Mouse (Mus musculus): ENCODE results near the gene Acot8. TPM values are rescaled to one million over a fixed set of nuclear protein-coding genes. Genes with fewer than 3 reads are reported as not detected.

The Acot8 gene
- 18.5 and 39.5 TPM in 2 replicates for total RNA-seq (2014; rRNA removed)
- 19.4 and 20.2 TPM in 2 replicates for polyA plus RNA-seq (2015; fragmentation: Nextera tagmentation; extraction: Ambion mirVana)

- 0 out of 2 replicates have a peak, but pooled peaks have one; percentile 5 for TF ChIP-seq CTCF (IDR thresholded peaks at IDR 0.05; ENCODE audit: low read depth)
- Histone ChIP-seq H3K4me3 (ENCODE audit: low read length) (peak within 1 kb of the TSS; percentile 80), H3K36me3 (ENCODE audit: insufficient read depth, low read length) (peaks cover 12% of the 10 kb centered on the region; the same call in 1 of the 2 replicates), H3K4me1 (ENCODE audit: insufficient read depth, low read length) (peaks cover 4% of the 10 kb centered on the region; the same call in 1 of the 2 replicates), H3K9ac (replicated peaks; ENCODE audit: low read length) (peak within 1 kb of the TSS; percentile 74), H3K27me3 (ENCODE audit: insufficient read depth, low read length) (no peaks in the 10 kb centered on the region), H3K4me2 (ENCODE audit: low read depth, low read length) (peak within 1 kb of the TSS; percentile 89), H3K27ac (peak within 1 kb of the TSS; percentile 90), H3K9me3 (ENCODE audit: low read length) (no peaks in the 10 kb centered on the region)
- ATAC-seq (peak; percentile 97), DNase-seq (ENCODE audit: low spot score) (peak; percentile 99)
- WGBS, result under 1% methylated on average over 47 of the region's 47 CpGs
Observed at GRCm38 (mm10) chr2:164804533-164805331, at the start of gene Acot8, which contains the start of gene Zswim3. TSS of gene Acot8 (minus strand) at chr2:164804882. TSS of gene Zswim3 (plus strand) at chr2:164805098.

- no peak for DNase-seq (ENCODE audit: low spot score)
- WGBS, result 93% methylated on average over 8 of the region's 8 CpGs
Observed at GRCm38 (mm10) chr2:164850061-164850460, 45.4 kb upstream of the Acot8 start.

GRCm38 (mm10) chr2:164845782-164846181, 41.1 kb upstream of the Acot8 start:
- Histone ChIP-seq H3K4me1 (ENCODE audit: insufficient read depth, low read length) (no peaks in the 10 kb centered on the region), H3K9me3 (ENCODE audit: low read length) (no peaks in the 10 kb centered on the region), H3K27ac (no peak overlapping the region), H3K4me2 (ENCODE audit: low read depth, low read length) (no peak overlapping the region), H3K4me3 (ENCODE audit: low read length) (no peak overlapping the region), H3K9ac (replicated peaks; ENCODE audit: low read length) (no peak overlapping the region), H3K27me3 (ENCODE audit: insufficient read depth, low read length) (no peaks in the 10 kb centered on the region), H3K36me3 (ENCODE audit: insufficient read depth, low read length) (no peaks in the 10 kb centered on the region)
- ATAC-seq (no peak), DNase-seq (ENCODE audit: low spot score) (peak; percentile 27)
- TF ChIP-seq CTCF (IDR thresholded peaks at IDR 0.05; ENCODE audit: low read depth), result peak; percentile 58
- whole genome bisulfite sequencing, result 53% methylated on average over 3 of the region's 3 CpGs

More at GRCm38 (mm10) chr2:164850061-164850460, 45.4 kb upstream of the Acot8 start:
- 0 out of 2 replicates have a peak, but pooled peaks cover 5% of the 10 kb centered on the region for H3K27me3 ChIP-seq (ENCODE audit: insufficient read depth, low read length)
- no peaks in the 10 kb centered on the region for H3K36me3 ChIP-seq (ENCODE audit: insufficient read depth, low read length)
- H3K27ac ChIP-seq, result no peak overlapping the region
- TF ChIP-seq CTCF (IDR thresholded peaks at IDR 0.05; ENCODE audit: low read depth), result no peak
- no peaks in the 10 kb centered on the region for H3K4me1 ChIP-seq (ENCODE audit: insufficient read depth, low read length)
- no peak overlapping the region for H3K4me2 ChIP-seq (ENCODE audit: low read depth, low read length)
- no peak for ATAC-seq
- no peak overlapping the region for H3K9ac ChIP-seq (replicated peaks; ENCODE audit: low read length)
- no peaks in the 10 kb centered on the region for H3K9me3 ChIP-seq (ENCODE audit: low read length)
- no peak overlapping the region for H3K4me3 ChIP-seq (ENCODE audit: low read length)

- ATAC-seq, result no peak
- Histone ChIP-seq H3K4me3 (ENCODE audit: low read length) (no peak overlapping the region), H3K4me2 (ENCODE audit: low read depth, low read length) (0 out of 2 replicates have a peak overlapping the region, but pooled peaks have one; percentile 86), H3K9me3 (ENCODE audit: low read length) (no peaks in the 10 kb centered on the region), H3K9ac (replicated peaks; ENCODE audit: low read length) (no peak overlapping the region), H3K36me3 (ENCODE audit: insufficient read depth, low read length) (peaks cover 21% of the 10 kb centered on the region), H3K27me3 (ENCODE audit: insufficient read depth, low read length) (no peaks in the 10 kb centered on the region), H3K27ac (no peak overlapping the region), H3K4me1 (ENCODE audit: insufficient read depth, low read length) (peaks cover 14% of the 10 kb centered on the region; the same call in 1 of the 2 replicates)
- WGBS, result 96% methylated on average over 4 of the region's 4 CpGs
- DNase-seq (ENCODE audit: low spot score), result no peak
- no peak for TF ChIP-seq CTCF (IDR thresholded peaks at IDR 0.05; ENCODE audit: low read depth)
Observed at GRCm38 (mm10) chr2:164835164-164835563, 30.5 kb upstream of the Acot8 start.

- 39% methylated on average over 8 of the region's 8 CpGs for WGBS
- no peak for DNase-seq (ENCODE audit: low spot score)
Observed at GRCm38 (mm10) chr2:164834531-164834930, 29.8 kb upstream of the Acot8 start.

DNA sequence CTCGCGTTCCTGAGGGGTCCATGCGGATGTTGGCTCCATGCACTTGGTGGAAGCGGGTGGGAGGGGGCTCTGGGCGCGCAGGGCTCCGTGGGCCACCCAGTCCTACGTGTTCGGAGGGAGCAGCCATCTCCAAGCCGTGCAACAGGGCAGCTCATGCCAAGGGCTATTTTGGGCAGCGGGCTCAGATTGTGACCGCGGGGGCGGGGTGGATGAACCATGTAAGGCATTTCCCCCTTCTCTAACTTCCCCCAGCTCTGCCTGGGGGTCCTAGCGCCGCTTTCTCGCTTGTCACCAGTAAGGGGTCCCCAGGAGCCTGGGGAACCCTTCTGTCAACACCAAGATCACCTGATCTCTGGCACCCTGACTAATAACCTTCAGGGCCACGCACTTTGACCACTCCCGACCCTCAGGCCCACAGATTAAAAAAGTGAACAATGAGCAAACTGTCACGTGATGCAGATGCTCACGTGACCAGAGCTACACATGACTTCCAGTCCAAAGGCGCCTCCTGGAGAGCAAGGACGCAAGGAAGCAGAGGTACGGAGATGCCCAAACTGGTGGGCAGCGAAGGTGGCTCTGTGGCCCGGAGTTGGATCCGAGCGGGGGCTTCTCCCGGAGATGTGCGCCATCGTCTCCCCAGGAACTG, 28.8 kb upstream of the Acot8 start, which contains the start of gene Neurl2:
TSS of gene Neurl2 (minus strand) at position 143 of the 646 bp plus-strand sequence.
- TF ChIP-seq CTCF (IDR thresholded peaks at IDR 0.05; ENCODE audit: low read depth), result peak; percentile 19; the same call in 1 of the 2 replicates
- H3K9ac ChIP-seq (replicated peaks; ENCODE audit: low read length), result peak within 1 kb of the TSS; percentile 56
- ATAC-seq (peak; percentile 79), DNase-seq (ENCODE audit: low spot score) (peak; percentile 95)
- H3K4me3 ChIP-seq (ENCODE audit: low read length), result peak within 1 kb of the TSS; percentile 56
- peaks cover 14% of the 10 kb centered on the region; the same call in 1 of the 2 replicates for H3K4me1 ChIP-seq (ENCODE audit: insufficient read depth, low read length)
- H3K36me3 ChIP-seq (ENCODE audit: insufficient read depth, low read length), result peaks cover 13% of the 10 kb centered on the region
- peak within 1 kb of the TSS; percentile 86 for H3K4me2 ChIP-seq (ENCODE audit: low read depth, low read length)
- 0% methylated on average over 31 of the region's 31 CpGs for WGBS
- H3K9me3 ChIP-seq (ENCODE audit: low read length), result no peaks in the 10 kb centered on the region
- peak within 1 kb of the TSS; percentile 79 for H3K27ac ChIP-seq
- H3K27me3 ChIP-seq (ENCODE audit: insufficient read depth, low read length), result no peaks in the 10 kb centered on the region

More at GRCm38 (mm10) chr2:164834531-164834930, 29.8 kb upstream of the Acot8 start:
- peaks cover 14% of the 10 kb centered on the region; the same call in 1 of the 2 replicates for H3K4me1 ChIP-seq (ENCODE audit: insufficient read depth, low read length)
- peak overlapping the region; percentile 56 for H3K9ac ChIP-seq (replicated peaks; ENCODE audit: low read length)
- peak overlapping the region; percentile 56 for H3K4me3 ChIP-seq (ENCODE audit: low read length)
- peak overlapping the region; percentile 86 for H3K4me2 ChIP-seq (ENCODE audit: low read depth, low read length)
- ATAC-seq, result no peak
- H3K27ac ChIP-seq, result 0 out of 2 replicates have a peak overlapping the region, but pooled peaks have one; percentile 79
- peaks cover 21% of the 10 kb centered on the region for H3K36me3 ChIP-seq (ENCODE audit: insufficient read depth, low read length)
- no peaks in the 10 kb centered on the region for H3K9me3 ChIP-seq (ENCODE audit: low read length)
- TF ChIP-seq CTCF (IDR thresholded peaks at IDR 0.05; ENCODE audit: low read depth), result peak; percentile 25
- H3K27me3 ChIP-seq (ENCODE audit: insufficient read depth, low read length), result no peaks in the 10 kb centered on the region

Measured in hindbrain, postnatal 0 days (tissue).